In the genomic region with DNA sequence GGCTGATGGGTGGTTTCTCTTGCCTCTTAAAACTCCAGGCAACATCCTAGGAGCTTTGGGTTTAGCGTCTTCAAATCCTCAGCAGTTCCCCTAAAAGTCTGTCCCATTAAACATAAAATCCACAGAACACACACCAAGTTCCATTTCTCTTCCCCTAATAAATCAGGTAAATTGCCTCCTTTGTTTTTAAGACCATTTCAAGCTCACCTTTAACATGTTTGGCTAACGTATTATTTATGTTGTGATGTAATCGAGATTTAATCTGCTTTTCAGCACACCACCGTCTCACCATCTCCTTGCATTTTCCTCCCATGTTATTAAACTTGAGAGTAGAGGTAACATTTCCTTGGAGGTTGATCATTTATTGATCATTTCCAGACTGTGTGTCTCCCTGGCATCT, we compare ENCODE assay signal across 22 mouse cellular contexts.
DNase-seq lines count a peak whose midpoint lies in the region; ATAC-seq lines count a peak whose summit lies in the region.
"Had no signal": no experiment of that assay in that cellular context is flagged by ENCODE, and none has a peak within 500 bp of the region (broad histone marks: within the 10 kb centered on the region; RNA-seq: fewer than 3 reads in every experiment).

No protein-coding gene starts in this region.

- 55% methylated on average over 4 of the region's 4 CpGs for WGBS in limb, embryonic 10.5 days
- 20% methylated on average over 4 of the region's 4 CpGs for WGBS in limb, embryonic 11.5 days
- WGBS in forebrain, embryonic 10.5 days = 91% methylated on average over 4 of the region's 4 CpGs

- H3K4me1 ChIP-seq in limb, embryonic 10.5 days = peaks cover 57% of the 10 kb centered on the region
- peaks cover 22% of the 10 kb centered on the region for H3K4me1 ChIP-seq in limb, embryonic 11.5 days (ENCODE audit: control insufficient read depth, insufficient read depth, low read length)
- peaks cover 2% of the 10 kb centered on the region for H3K4me1 ChIP-seq in forebrain, embryonic 10.5 days

- H3K27ac ChIP-seq in limb, embryonic 10.5 days = peak overlapping the region; percentile 42; the same call in 1 of the 2 replicates
- H3K27ac ChIP-seq in limb, embryonic 11.5 days (replicated peaks; ENCODE audit: low read depth, low read length) = peak overlapping the region; percentile 56; the same call in 1 of the 2 replicates
- H3K27ac ChIP-seq in forebrain, embryonic 10.5 days = no peak overlapping the region

- H3K27me3 ChIP-seq in limb, embryonic 10.5 days (ENCODE audit: low read depth, poor library complexity, severe bottlenecking) = peaks cover 4% of the 10 kb centered on the region; the same call in 1 of the 2 replicates
- H3K27me3 ChIP-seq in limb, embryonic 11.5 days (ENCODE audit: control insufficient read depth, insufficient read depth, low read length) = no peaks in the 10 kb centered on the region
- H3K27me3 ChIP-seq in forebrain, embryonic 10.5 days (ENCODE audit: poor library complexity, severe bottlenecking) = peaks cover 3% of the 10 kb centered on the region; the same call in 1 of the 2 replicates
- H3K27me3 ChIP-seq: CH12.LX, Patski had no signal

- H3K9ac ChIP-seq in limb, embryonic 11.5 days (ENCODE audit: low read length) = no peak overlapping the region

- H3K9me3 ChIP-seq in limb, embryonic 10.5 days (replicated peaks) = no peaks in the 10 kb centered on the region
- H3K9me3 ChIP-seq in limb, embryonic 11.5 days (ENCODE audit: control insufficient read depth, low read length) = no peaks in the 10 kb centered on the region
- H3K9me3 ChIP-seq in forebrain, embryonic 10.5 days = no peaks in the 10 kb centered on the region
- H3K9me3 ChIP-seq: G1E had no signal

- peak; percentile 56 for DNase-seq in forelimb bud, embryonic 11.5 days (ENCODE audit: low read depth, low spot score)
- DNase-seq in gonadal fat pad, adult 2 months (ENCODE audit: low read depth) = peak; percentile 65
- no peak for DNase-seq in limb, embryonic 10.5 days (ENCODE audit: low spot score)
- DNase-seq in limb, embryonic 11.5 days (ENCODE audit: low spot score) = no peak
- DNase-seq in right cerebral cortex, adult 18-20 months = no peak
- no peak for DNase-seq in forebrain, embryonic 10.5 days (ENCODE audit: extremely low spot score, low spot score)
- no peak for DNase-seq in kidney, postnatal 36 days
- DNase-seq: adrenal gland, adult 2 months; adrenal gland, adult 8-10 months; adrenal gland, postnatal 10 days; adrenal gland, postnatal 14 days; adrenal gland, postnatal 25 days; adrenal gland, postnatal 36 days; B cell, adult 2 months; cerebellum, adult 11 months; cerebellum, adult 11-12 months; cerebellum, adult 18-20 months had no signal

- no peaks in the 10 kb centered on the region for H3K36me3 ChIP-seq in limb, embryonic 10.5 days
- no peaks in the 10 kb centered on the region for H3K36me3 ChIP-seq in limb, embryonic 11.5 days (ENCODE audit: control insufficient read depth, insufficient read depth, low read length)
- no peaks in the 10 kb centered on the region for H3K36me3 ChIP-seq in forebrain, embryonic 10.5 days (replicated peaks)
- H3K36me3 ChIP-seq: G1E had no signal

- no peak overlapping the region for H3K4me3 ChIP-seq in limb, embryonic 10.5 days
- no peak overlapping the region for H3K4me3 ChIP-seq in limb, embryonic 11.5 days (ENCODE audit: low read depth, low read length)
- no peak overlapping the region for H3K4me3 ChIP-seq in forebrain, embryonic 10.5 days

- no peak overlapping the region for H3K4me2 ChIP-seq in limb, embryonic 11.5 days (ENCODE audit: low read depth, severe bottlenecking)

- ATAC-seq in limb, embryonic 11.5 days (ENCODE audit: insufficient number of reproducible peaks, low FRiP score, low TSS enrichment, low read depth) = no peak
- ATAC-seq in CD4-positive, CD25-positive, alpha-beta regulatory T cell, adult 4 months = no peak
- ATAC-seq: activated CD4-positive, CD25-positive, alpha-beta regulatory T cell, adult 4 months; Patski had no signal

Comparison
In these comparisons a context has a peak if more than half of its experiments do, and no peak if none do; other contexts are left out.
1. DNase-seq: peak in forelimb bud, embryonic 11.5 days (single experiment) and gonadal fat pad, adult 2 months (single experiment); none in limb, embryonic 10.5 days (single experiment), limb, embryonic 11.5 days (single experiment), right cerebral cortex, adult 18-20 months (single experiment), forebrain, embryonic 10.5 days (single experiment) and kidney, postnatal 36 days (0 of 2).